Mouse (Mus musculus) hindbrain, postnatal 0 days (tissue): ENCODE data around the gene Klhdc10. TPM values are rescaled to one million over a fixed set of nuclear protein-coding genes. Genes with fewer than 3 reads are reported as not detected.

Source experiments
- ATAC-seq: fragments of 200-750 bp; cut with Nextera tagmentation; 2 replicates; pipeline ENCODE4 v1.8.0; 2017; ENCODE audit warnings: mild to moderate bottlenecking, moderate TSS enrichment, moderate library complexity
- DNase-seq: peaks from one replicate; pipeline ENCODE4 v3.0.0-alpha.2; 2015; ENCODE audit warnings: low spot score
- H3K27ac ChIP-seq: fragments of 300-500 bp; sonication (generic); 2 replicates; pipeline ENCODE4 v1.5.1; 2014; ENCODE audit warnings: mild to moderate bottlenecking
- H3K27me3 ChIP-seq: fragments of 300-500 bp; sonication (generic); 2 replicates; pipeline ENCODE4 v1.6.1; 2014; ENCODE audit warnings: low read length, mixed read lengths; ENCODE audit not compliant: insufficient read depth
- H3K36me3 ChIP-seq: fragments of 300-500 bp; sonication (generic); 2 replicates; pipeline ENCODE4 v1.6.1; 2014; ENCODE audit warnings: low read length, mixed read lengths; ENCODE audit not compliant: insufficient read depth
- H3K4me1 ChIP-seq: fragments of 300-500 bp; sonication (generic); 2 replicates; pipeline ENCODE4 v1.6.1; 2014; ENCODE audit warnings: antibody characterized with exemption, low read length, mixed read lengths; ENCODE audit not compliant: insufficient read depth
- H3K4me2 ChIP-seq: fragments of 300-500 bp; sonication (generic); 2 replicates; pipeline ENCODE4 v1.6.1; 2014; ENCODE audit warnings: low read depth, mild to moderate bottlenecking, low read length, moderate library complexity, mixed read lengths
- H3K4me3 ChIP-seq: fragments of 300-500 bp; sonication (generic); 2 replicates; pipeline ENCODE4 v1.5.1; 2014; ENCODE audit warnings: low read length
- H3K9ac ChIP-seq: fragments of 300-500 bp; sonication (generic); replicated peaks from 2 replicates; pipeline ENCODE4 v1.6.1; 2014; ENCODE audit warnings: mild to moderate bottlenecking, low read length, moderate library complexity, mixed read lengths
- H3K9me3 ChIP-seq: fragments of 300-500 bp; sonication (generic); 2 replicates; pipeline ENCODE4 v1.6.1; 2016; ENCODE audit warnings: low read length, mixed read lengths
- CTCF ChIP-seq: IDR thresholded peaks from 2 replicates; pipeline ENCODE4 v1.5.1; 2016; ENCODE audit warnings: antibody characterized with exemption, control low read depth, low read depth
- WGBS: fragments of 180-500 bp; shearing (Covaris S2); extraction: QIAGEN DNeasy Blood & Tissue Kit; methylation state at CpG from one replicate; pipeline ENCODE4 v1.1.7; 2014; 5-methylcytosine and 5-hydroxymethylcytosine counted together
- polyA plus RNA-seq: library from polyadenylated mRNA; unstranded; fragments of >200 nt; fragmentation: Nextera tagmentation; extraction: Ambion mirVana; gene quantifications from 2 replicates; pipeline ENCODE4 v1.2.1, GENCODE M21; 2015
- total RNA-seq: library from RNA; depleted of rRNA; stranded (reverse); fragments of >200 nt; gene quantifications from 2 replicates; pipeline ENCODE4 v1.2.3, GENCODE M21; 2014; rRNA removed

The Klhdc10 gene
- total and polyA plus RNA-seq, 2 experiments from 2014 or later = 23.2 to 103 TPM

DNA sequence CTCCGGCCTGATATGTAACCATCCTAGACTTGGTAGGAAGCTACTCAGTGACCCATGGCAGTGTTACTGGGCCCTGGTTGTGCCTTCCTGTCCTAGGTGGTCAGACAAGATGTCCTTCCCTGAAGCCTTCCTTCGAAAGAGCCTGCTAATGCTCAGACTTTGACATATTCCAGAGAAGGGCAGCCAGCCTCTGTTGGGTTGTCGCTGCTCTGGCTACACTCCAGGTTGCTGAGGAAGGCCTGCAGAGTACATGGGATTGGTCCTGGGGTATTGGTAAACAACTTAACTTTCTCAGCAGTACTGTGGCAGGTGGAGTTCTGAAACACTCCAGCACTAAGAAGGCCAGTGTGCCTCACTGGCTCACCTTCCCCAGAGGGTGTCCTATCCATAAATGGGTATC, 77.8 kb downstream of the Klhdc10 start:
- ATAC-seq (no peak), DNase-seq (no peak)
- no peaks in the 10 kb centered on the region for H3K9me3 ChIP-seq
- H3K36me3 ChIP-seq = peaks cover 5% of the 10 kb centered on the region; the same call in 1 of the 2 replicates
- 85% methylated on average over 3 of the region's 3 CpGs for WGBS
- no peak overlapping the region for H3K9ac ChIP-seq
- no peak overlapping the region for H3K27ac ChIP-seq
- H3K4me3 ChIP-seq = no peak overlapping the region
- no peak overlapping the region for H3K4me2 ChIP-seq
- no peaks in the 10 kb centered on the region for H3K27me3 ChIP-seq
- TF ChIP-seq CTCF = no peak
- no peaks in the 10 kb centered on the region for H3K4me1 ChIP-seq

DNA sequence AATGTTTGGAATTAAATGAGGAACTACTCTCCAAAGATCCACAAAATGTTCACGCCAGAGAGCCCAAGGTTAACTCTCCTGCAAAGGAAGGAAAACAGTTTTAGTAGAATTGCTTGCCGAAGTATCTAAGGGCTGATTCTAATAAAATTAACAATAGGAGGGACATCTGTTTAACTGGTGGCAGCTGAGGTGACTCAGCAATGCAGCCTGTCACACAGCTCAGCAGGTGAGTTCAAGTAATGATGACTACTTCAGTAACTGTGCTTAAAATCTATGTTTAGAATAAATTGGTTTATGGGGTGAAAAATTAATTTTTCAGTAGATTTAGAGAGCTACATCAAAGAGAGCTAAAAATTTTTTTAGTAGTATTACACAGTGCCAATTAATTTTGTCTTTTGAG, 81.2 kb downstream of the Klhdc10 start:
- Histone ChIP-seq H3K36me3 (peaks cover 14% of the 10 kb centered on the region), H3K4me2 (no peak overlapping the region), H3K27ac (no peak overlapping the region), H3K27me3 (no peaks in the 10 kb centered on the region), H3K4me1 (no peaks in the 10 kb centered on the region), H3K9me3 (no peaks in the 10 kb centered on the region), H3K9ac (no peak overlapping the region), H3K4me3 (no peak overlapping the region)
- DNase-seq (no peak), ATAC-seq (no peak)
- no peak for TF ChIP-seq CTCF
- 76% methylated on average over 2 of the region's 2 CpGs for WGBS

DNA sequence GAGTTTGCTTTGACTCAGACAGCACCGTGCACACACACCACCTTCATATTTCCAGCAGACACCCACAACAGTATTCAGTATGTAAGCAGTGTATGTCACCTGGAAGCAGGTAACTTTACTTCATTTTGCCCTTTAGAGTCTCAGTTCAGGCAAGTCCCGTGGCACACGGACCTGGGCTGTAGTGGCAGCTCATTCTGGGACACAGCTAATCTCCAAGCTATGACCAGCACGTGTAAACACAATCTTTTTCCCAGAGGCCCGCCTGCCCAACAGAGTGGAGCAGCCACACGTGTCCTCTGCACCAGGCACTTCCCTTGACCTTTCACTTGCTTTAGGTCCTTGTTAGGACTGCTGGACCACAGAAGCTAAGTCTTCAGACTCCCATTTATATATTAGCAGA, 84.8 kb downstream of the Klhdc10 start:
- Histone ChIP-seq H3K27me3 (no peaks in the 10 kb centered on the region), H3K4me1 (no peaks in the 10 kb centered on the region), H3K27ac (no peak overlapping the region), H3K9ac (no peak overlapping the region), H3K4me2 (no peak overlapping the region), H3K36me3 (peaks cover 19% of the 10 kb centered on the region), H3K9me3 (no peaks in the 10 kb centered on the region), H3K4me3 (no peak overlapping the region)
- TF ChIP-seq CTCF = no peak
- DNase-seq = no peak
- 95% methylated on average over 6 of the region's 6 CpGs for WGBS
- no peak for ATAC-seq

DNA sequence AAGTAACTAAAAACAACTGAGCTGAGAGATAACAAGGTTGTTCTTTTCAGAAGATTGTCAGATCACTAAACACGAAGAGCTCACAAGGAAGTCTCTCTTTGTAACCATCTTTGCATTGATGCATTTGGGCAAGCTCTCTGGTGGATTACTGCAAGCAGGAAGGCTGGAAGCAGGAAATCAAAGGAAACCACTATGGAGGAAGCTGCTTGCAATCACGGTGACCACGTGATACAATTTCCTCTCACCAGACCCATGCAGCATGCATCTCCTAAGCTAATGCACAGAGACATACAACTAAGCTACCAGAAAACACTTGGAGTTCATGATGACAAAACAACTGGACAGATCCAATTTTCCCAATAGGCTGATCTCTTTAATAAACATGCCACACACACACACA, 97.4 kb downstream of the Klhdc10 start:
- no peak overlapping the region for H3K4me2 ChIP-seq
- TF ChIP-seq CTCF = no peak
- no peak overlapping the region for H3K4me3 ChIP-seq
- no peaks in the 10 kb centered on the region for H3K4me1 ChIP-seq
- no peaks in the 10 kb centered on the region for H3K9me3 ChIP-seq
- H3K27ac ChIP-seq = no peak overlapping the region
- no peak for ATAC-seq
- H3K9ac ChIP-seq = no peak overlapping the region
- WGBS = 90% methylated on average over 3 of the region's 3 CpGs
- H3K27me3 ChIP-seq = no peaks in the 10 kb centered on the region
- H3K36me3 ChIP-seq = peaks cover 12% of the 10 kb centered on the region; the same call in 1 of the 2 replicates
- DNase-seq = no peak

Other genes with a start within 250 kb of the Klhdc10 start
- 42.1 and 43.9 TPM in 2 replicates for gene Ube2h, start 97.3 kb upstream of the Klhdc10 start, total RNA-seq
- gene Ube2h, start 97.3 kb upstream of the Klhdc10 start, polyA plus RNA-seq = 40.3 and 41.6 TPM in 2 replicates
- 42.7 and 54.2 TPM in 2 replicates for gene Zc3hc1, start 10.8 kb upstream of the Klhdc10 start, total RNA-seq
- 56.5 and 59.6 TPM in 2 replicates for gene Zc3hc1, start 10.8 kb upstream of the Klhdc10 start, polyA plus RNA-seq
- 35.3 and 50.0 TPM in 2 replicates for gene Tmem209, start 107.9 kb downstream of the Klhdc10 start, total RNA-seq
- 23.2 and 25.0 TPM in 2 replicates for gene Tmem209, start 107.9 kb downstream of the Klhdc10 start, polyA plus RNA-seq
- gene Ssmem1, start 108.0 kb downstream of the Klhdc10 start, total RNA-seq = 0.26 TPM in 1 of 2 replicates, not detected in the other
- 0.18 and 0.39 TPM in 2 replicates for gene Ssmem1, start 108.0 kb downstream of the Klhdc10 start, polyA plus RNA-seq
- 6.2 and 8.1 TPM in 2 replicates for gene Cpa2, start 139.7 kb downstream of the Klhdc10 start, total RNA-seq
- gene Cpa2, start 139.7 kb downstream of the Klhdc10 start, polyA plus RNA-seq = 14.9 and 15.7 TPM in 2 replicates
- gene Cpa4, start 166.5 kb downstream of the Klhdc10 start, total RNA-seq = 0.11 and 0.16 TPM in 2 replicates
- 0.45 and 0.53 TPM in 2 replicates for gene Cpa4, start 166.5 kb downstream of the Klhdc10 start, polyA plus RNA-seq
- gene Cpa5, start 209.1 kb downstream of the Klhdc10 start, total RNA-seq = not detected in 2 replicates
- 0.14 TPM in 1 of 2 replicates, not detected in the other for gene Cpa5, start 209.1 kb downstream of the Klhdc10 start, polyA plus RNA-seq
- gene Cpa1, start 237.3 kb downstream of the Klhdc10 start, total RNA-seq = 0.68 and 0.84 TPM in 2 replicates
- 0.40 and 0.68 TPM in 2 replicates for gene Cpa1, start 237.3 kb downstream of the Klhdc10 start, polyA plus RNA-seq